Mouse (Mus musculus) liver, postnatal 0 days (tissue): ENCODE data around the gene 3110082I17Rik.

Source experiments
- CTCF ChIP-seq: sonication (generic); IDR thresholded peaks from 2 replicates; pipeline ENCODE4 v1.5.1; 2016; ENCODE audit warnings: antibody characterized with exemption, low read depth
- EP300 ChIP-seq: IDR thresholded peaks from 2 replicates; pipeline ENCODE4 v1.6.1; 2016; ENCODE audit warnings: antibody characterized with exemption, low read depth, mild to moderate bottlenecking

GRCm38 (mm10) chr5:139432747-139433508 lies 27.4 kb downstream of the 3110082I17Rik start:
- no peak for TF ChIP-seq CTCF
- no peak for TF ChIP-seq EP300
